In genomic region chr7:128861376-128861775, GRCm38 (mm10) we compare ENCODE assay signal across 15 mouse cellular contexts.
"Had no signal": no experiment of that assay in that cellular context is flagged by ENCODE, and none has a peak within 500 bp of the region (broad histone marks: within the 10 kb centered on the region; RNA-seq: fewer than 3 reads in every experiment).

No protein-coding gene starts in this region.

- H3K27ac ChIP-seq: heart, embryonic 13.5 days; heart, embryonic 15.5 days; hindbrain, embryonic 10.5 days; hindbrain, embryonic 12.5 days; hindbrain, embryonic 13.5 days; hindbrain, embryonic 14.5 days; hindbrain, embryonic 15.5 days; hindbrain, postnatal 0 days; intestine, embryonic 15.5 days; kidney, embryonic 15.5 days; kidney, postnatal 0 days; layer of hippocampus, adult 2 months; left cerebral cortex, adult 2 months had no signal

- H3K4me1 ChIP-seq: heart, embryonic 12.5 days; heart, embryonic 13.5 days; heart, embryonic 15.5 days; hindbrain, embryonic 10.5 days; hindbrain, embryonic 12.5 days; hindbrain, embryonic 13.5 days; hindbrain, embryonic 15.5 days; intestine, embryonic 15.5 days; kidney, embryonic 15.5 days had no signal

- H3K9me3 ChIP-seq: heart, embryonic 12.5 days; heart, embryonic 13.5 days; heart, embryonic 15.5 days; hindbrain, embryonic 10.5 days; hindbrain, embryonic 12.5 days; hindbrain, embryonic 13.5 days; hindbrain, embryonic 15.5 days; intestine, embryonic 15.5 days; kidney, embryonic 15.5 days had no signal

- DNase-seq: kidney, adult 18-20 months had no signal

- H3K4me3 ChIP-seq: heart, embryonic 12.5 days; heart, embryonic 13.5 days; heart, embryonic 15.5 days; hindbrain, embryonic 10.5 days; hindbrain, embryonic 12.5 days; hindbrain, embryonic 13.5 days; hindbrain, embryonic 15.5 days; intestine, embryonic 15.5 days; kidney, embryonic 15.5 days; layer of hippocampus, adult 2 months; left cerebral cortex, adult 2 months had no signal

- H3K36me3 ChIP-seq: heart, embryonic 12.5 days; heart, embryonic 13.5 days; heart, embryonic 15.5 days; hindbrain, embryonic 10.5 days; hindbrain, embryonic 12.5 days; hindbrain, embryonic 13.5 days; hindbrain, embryonic 15.5 days; intestine, embryonic 15.5 days; kidney, embryonic 15.5 days had no signal

- H3K27me3 ChIP-seq: heart, embryonic 12.5 days; heart, embryonic 15.5 days; hindbrain, embryonic 12.5 days; hindbrain, embryonic 13.5 days; hindbrain, embryonic 15.5 days; intestine, embryonic 15.5 days; kidney, embryonic 15.5 days had no signal
